ENCODE assay signal across 9 mouse cellular contexts in the genomic region with DNA sequence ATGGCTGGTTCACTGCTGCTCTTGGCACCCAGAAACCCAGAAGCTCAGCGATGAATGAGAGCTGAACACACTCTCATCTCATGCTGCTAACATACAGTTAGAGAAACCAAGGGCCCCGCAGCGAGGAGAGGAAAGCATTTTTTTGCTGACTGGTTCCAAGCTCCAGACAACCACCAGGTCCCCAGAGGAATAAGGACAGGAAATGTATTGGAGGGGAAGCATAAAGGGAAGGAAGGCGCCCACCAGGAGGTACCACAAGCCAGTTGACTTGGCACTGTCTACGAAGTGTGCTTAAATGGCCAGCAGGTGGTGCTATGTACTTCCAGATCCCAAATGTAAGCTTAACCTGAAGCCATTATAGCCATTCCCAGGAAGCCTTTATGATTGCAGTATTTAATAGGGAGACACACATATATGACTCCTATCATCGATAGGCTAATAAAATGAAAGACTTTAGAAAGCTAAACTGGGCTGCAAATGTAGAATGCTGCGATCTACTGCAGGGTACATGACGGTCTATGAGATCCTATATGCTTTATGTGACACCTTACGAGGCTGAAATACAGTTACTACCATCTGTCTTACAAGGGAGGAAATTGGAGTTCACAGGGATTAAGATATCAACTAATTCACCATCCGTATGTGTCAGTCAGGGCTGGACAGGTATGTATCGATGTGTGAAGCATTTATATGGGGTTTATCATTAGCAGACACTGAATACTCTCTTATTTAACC. TPM values are rescaled to one million over a fixed set of nuclear protein-coding genes. Genes with fewer than 3 reads are reported as not detected.
DNase-seq lines count a peak whose midpoint lies in the region; ATAC-seq and TF ChIP-seq lines count a peak whose summit lies in the region.
"Had no signal": no experiment of that assay in that cellular context is flagged by ENCODE, and none has a peak within 500 bp of the region (broad histone marks: within the 10 kb centered on the region; RNA-seq: fewer than 3 reads in every experiment).

No protein-coding gene starts in this region.

- H3K4me3 ChIP-seq in embryonic fibroblast, embryonic 13.5 days (ENCODE audit: insufficient read depth, low read length), result no peak overlapping the region
- no peak overlapping the region for H3K4me3 ChIP-seq in hindbrain, embryonic 12.5 days
- H3K4me3 ChIP-seq: midbrain, embryonic 12.5 days had no signal

- peak; percentile 53; the same call in 1 of the 2 replicates for TF ChIP-seq CTCF in embryonic fibroblast, embryonic 13.5 days (IDR thresholded peaks at IDR 0.05; ENCODE audit: borderline replicate concordance, insufficient read depth, low read length)

- H3K4me2 ChIP-seq in hindbrain, embryonic 12.5 days (replicated peaks), result no peak overlapping the region
- H3K4me2 ChIP-seq: midbrain, embryonic 12.5 days had no signal

- H3K27me3 ChIP-seq in hindbrain, embryonic 12.5 days, result peaks cover 37% of the 10 kb centered on the region

- H3K27ac ChIP-seq in embryonic fibroblast, embryonic 13.5 days (ENCODE audit: insufficient read depth, low read length), result no peak overlapping the region
- no peak overlapping the region for H3K27ac ChIP-seq in hindbrain, embryonic 12.5 days
- H3K27ac ChIP-seq: midbrain, embryonic 12.5 days had no signal

- WGBS in hindbrain, embryonic 12.5 days, result 43% methylated on average over 11 of the region's 11 CpGs

- ATAC-seq in cerebellum, adult (ENCODE audit: insufficient number of reproducible peaks, low FRiP score, low TSS enrichment), result peak; percentile 31; the same call in 1 of the 2 replicates
- ATAC-seq in hindbrain, embryonic 12.5 days (ENCODE audit: low FRiP score), result peak; percentile 68
- peak; percentile 79 for ATAC-seq in megakaryocyte, adult 5-6 weeks (ENCODE audit: poor library complexity, severe bottlenecking)

- 0 out of 2 replicates have a peak, but pooled peaks cover 6% of the 10 kb centered on the region for H3K4me1 ChIP-seq in embryonic fibroblast, embryonic 13.5 days (ENCODE audit: control insufficient read depth, insufficient read depth, low read length)
- H3K4me1 ChIP-seq in hindbrain, embryonic 12.5 days, result peaks cover 11% of the 10 kb centered on the region

- no peak for DNase-seq in cerebellum, adult 11 months
- peak; percentile 57 to 65 for DNase-seq in adrenal gland, postnatal 36 days
- peak; percentile 63 for DNase-seq in layer of hippocampus, adult 9-10 months (ENCODE audit: low spot score)
- peak; percentile 42 for DNase-seq in right cerebral cortex, postnatal 25 days

- H3K9me3 ChIP-seq in hindbrain, embryonic 12.5 days (replicated peaks), result no peaks in the 10 kb centered on the region
- H3K9me3 ChIP-seq: midbrain, embryonic 12.5 days had no signal

- TF ChIP-seq POLR2A in embryonic fibroblast, embryonic 13.5 days (IDR thresholded peaks at IDR 0.05; ENCODE audit: low read depth, low read length), result no peak

- no peak overlapping the region for H3K9ac ChIP-seq in hindbrain, embryonic 12.5 days
- H3K9ac ChIP-seq: midbrain, embryonic 12.5 days had no signal

- no peaks in the 10 kb centered on the region for H3K36me3 ChIP-seq in hindbrain, embryonic 12.5 days
- H3K36me3 ChIP-seq: midbrain, embryonic 12.5 days had no signal

RNA-seq across cellular contexts. Expression of gene Kcnj1, which starts 33.1 kb away (rescaled TPM):
- total RNA-seq in adrenal gland, postnatal 36 days (2021), result not detected
- not detected in 2 replicates for polyA plus RNA-seq in embryonic fibroblast, embryonic 13.5 days (2011; ENCODE audit: insufficient read length, low read depth, missing spikeins)
- polyA plus RNA-seq in hindbrain, embryonic 12.5 days (2016; fragmentation: Nextera tagmentation; extraction: Ambion mirVana), result not detected in 2 replicates
- not detected in 2 replicates for total RNA-seq in megakaryocyte, adult 5-6 weeks (2015)
- total RNA-seq in megakaryocyte, adult 5-6 weeks (2017), result not detected in 2 replicates
- polyA plus RNA-seq: midbrain, embryonic 12.5 days had no signal
